Mouse (Mus musculus): ENCODE measurements around the gene Scnm1.

- no peak for TF ChIP-seq FLI1 (IDR thresholded peaks at IDR 0.05; ENCODE audit: low read length)
- TF ChIP-seq GATA1 (IDR thresholded peaks at IDR 0.05; ENCODE audit: borderline replicate concordance, low read length), result no peak
Measured at GRCm38 (mm10) chr3:95169996-95170395, 36.2 kb upstream of the Scnm1 start.

Data from megakaryocyte, embryonic 14.5 days (primary cell).